Mouse (Mus musculus): ENCODE results near the gene Ndufv1.

GRCm38 (mm10) chr19:3966330-3967075, 46.1 kb downstream of the Ndufv1 start:
- TF ChIP-seq CTCF (IDR thresholded peaks at IDR 0.05; ENCODE audit: low read depth, low read length), result no peak
- TF ChIP-seq POLR2A (IDR thresholded peaks at IDR 0.05; ENCODE audit: borderline replicate concordance, low read depth, low read length), result no peak

All from bone marrow macrophage, adult 2 months (primary cell).